Mouse (Mus musculus) liver, adult 2 months (tissue): Measurements from ENCODE around the gene Fars2. TPM values are rescaled to one million over a fixed set of nuclear protein-coding genes. Genes with fewer than 3 reads are reported as not detected.
A peak's percentile ranks its signal among the peaks of the same experiment; 100 is the strongest.

Source experiments
- DNase-seq: peaks from one replicate; pipeline ENCODE4 v3.0.0-alpha.2; 2011; ENCODE audit warnings: low read depth, low spot score; ENCODE audit errors: extremely low read depth
- H3K27ac ChIP-seq: fragments of 200-500 bp; replicated peaks from 2 replicates; pipeline ENCODE4 v1.5.1; 2012; ENCODE audit warnings: low read depth, mild to moderate bottlenecking, control low read depth, inconsistent platforms, low read length; ENCODE audit not compliant: insufficient read depth
- H3K27me3 ChIP-seq: fragments of 200-500 bp; 2 replicates; pipeline ENCODE4 v1.6.1; 2012; ENCODE audit warnings: mild to moderate bottlenecking, moderate library complexity, low read length, inconsistent platforms; ENCODE audit not compliant: control insufficient read depth, insufficient read depth
- H3K36me3 ChIP-seq: fragments of 200-500 bp; 2 replicates; pipeline ENCODE4 v1.6.1; 2012; ENCODE audit warnings: low read length, inconsistent platforms; ENCODE audit not compliant: control insufficient read depth, insufficient read depth
- H3K4me1 ChIP-seq: fragments of 200-500 bp; 2 replicates; pipeline ENCODE4 v1.6.1; 2011; ENCODE audit warnings: low read length; ENCODE audit not compliant: control insufficient read depth, insufficient read depth
- H3K4me3 ChIP-seq: fragments of 200-500 bp; 2 replicates; pipeline ENCODE4 v1.5.1; 2011; ENCODE audit warnings: low read depth, mild to moderate bottlenecking, control low read depth, low read length, moderate library complexity; ENCODE audit not compliant: insufficient read depth
- H3K79me2 ChIP-seq: fragments of 200-500 bp; 2 replicates; pipeline ENCODE4 v1.6.1; 2012; ENCODE audit warnings: inconsistent platforms, mild to moderate bottlenecking, low read length, moderate library complexity; ENCODE audit not compliant: control insufficient read depth, insufficient read depth
- H3K9ac ChIP-seq: fragments of 200-500 bp; 2 replicates; pipeline ENCODE4 v1.6.1; 2012; ENCODE audit warnings: low read depth, mild to moderate bottlenecking, control low read depth, inconsistent platforms, low read length
- CTCF ChIP-seq: fragments of 200-500 bp; IDR thresholded peaks from 2 replicates; pipeline ENCODE4 v1.5.1; 2011; ENCODE audit warnings: low read depth, low read length, control low read depth
- POLR2A ChIP-seq: fragments of 200-500 bp; IDR thresholded peaks from 2 replicates; pipeline ENCODE4 v1.6.1; 2011; ENCODE audit warnings: low read length, control low read depth; ENCODE audit not compliant: insufficient read depth; ENCODE audit errors: extremely low read depth
- WGBS: fragments of 180-500 bp; shearing (Covaris S2); methylation state at CpG from one replicate; pipeline ENCODE4 v1.1.7; 2018; 5-methylcytosine and 5-hydroxymethylcytosine counted together
- polyA plus RNA-seq: library from polyadenylated mRNA; depleted of rRNA; stranded (reverse); fragments of >200 nt; gene quantifications from 2 replicates; pipeline ENCODE4 v1.2.3, GENCODE M21; 2012
- total RNA-seq: library from RNA; depleted of rRNA; stranded (reverse); fragments of >200 nt; gene quantifications from 2 replicates; pipeline ENCODE4 v1.2.3, GENCODE M21; 2014

Gene Fars2
- total and polyA plus RNA-seq, 2 experiments, result 47.1 to 58.4 TPM

DNA sequence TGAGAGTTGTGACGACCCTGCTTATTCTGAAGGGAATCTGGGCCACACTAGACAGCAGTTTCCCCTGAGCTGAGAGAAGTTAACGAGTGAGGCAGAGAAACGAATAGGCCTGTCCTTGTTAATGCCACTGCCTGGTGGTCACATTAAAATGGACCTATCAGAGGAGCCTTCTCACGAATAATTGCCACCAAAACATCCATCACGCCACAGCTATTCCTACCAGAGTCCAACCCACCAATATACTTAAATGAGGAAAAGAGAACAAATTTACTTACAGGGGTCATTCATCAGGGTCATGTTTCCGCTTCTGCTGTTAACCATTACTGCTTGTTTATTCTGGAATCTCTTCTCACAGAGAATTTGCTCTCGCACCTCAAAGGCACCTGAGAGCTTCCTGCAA is 531.0 kb downstream of the Fars2 start:
- no peak overlapping the region for H3K4me3 ChIP-seq
- H3K36me3 ChIP-seq, result no peaks in the 10 kb centered on the region
- no peak for TF ChIP-seq CTCF
- H3K4me1 ChIP-seq, result peaks cover 3% of the 10 kb centered on the region; the same call in 1 of the 2 replicates
- H3K9ac ChIP-seq, result no peak overlapping the region
- H3K27ac ChIP-seq, result no peak overlapping the region
- H3K27me3 ChIP-seq, result no peaks in the 10 kb centered on the region
- peak; percentile 45 for DNase-seq
- 29% methylated on average over 7 of the region's 7 CpGs for WGBS
- H3K79me2 ChIP-seq, result no peaks in the 10 kb centered on the region

DNA sequence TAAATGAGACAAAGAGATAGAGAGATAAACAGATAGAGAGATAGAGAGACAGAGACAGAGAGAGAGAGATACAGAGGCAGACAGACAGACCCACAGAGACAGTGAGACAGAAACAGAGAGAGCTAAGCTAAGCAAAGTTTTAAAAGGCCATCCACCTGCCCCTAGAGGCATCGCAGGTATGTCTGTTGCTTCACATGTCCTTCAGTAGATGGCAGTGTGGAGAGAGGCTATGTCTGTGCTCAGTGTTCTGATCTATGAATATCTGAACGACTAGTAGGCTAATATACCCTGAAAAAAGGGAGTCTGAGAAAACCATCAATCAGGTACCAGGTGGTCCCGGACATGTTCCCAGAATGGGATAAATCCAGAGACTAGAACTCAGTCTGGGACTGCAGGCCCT is 537.0 kb downstream of the Fars2 start:
- H3K4me3 ChIP-seq, result no peak overlapping the region
- H3K27ac ChIP-seq, result no peak overlapping the region
- TF ChIP-seq CTCF, result peak; percentile 41; the same call in 1 of the 2 replicates
- TF ChIP-seq POLR2A, result no peak
- H3K79me2 ChIP-seq, result no peaks in the 10 kb centered on the region
- no peaks in the 10 kb centered on the region for H3K27me3 ChIP-seq
- DNase-seq, result peak; percentile 53
- H3K36me3 ChIP-seq, result no peaks in the 10 kb centered on the region
- H3K4me1 ChIP-seq, result peaks cover 2% of the 10 kb centered on the region; the same call in 1 of the 2 replicates
- 65% methylated on average over 3 of the region's 3 CpGs for WGBS
- no peak overlapping the region for H3K9ac ChIP-seq

- TF ChIP-seq CTCF, result no peak
- no peak for TF ChIP-seq POLR2A
- no peak overlapping the region for H3K27ac ChIP-seq
- WGBS, result 55% methylated on average over 1 of the region's 1 CpGs
- peak; percentile 54 for DNase-seq
- H3K36me3 ChIP-seq, result no peaks in the 10 kb centered on the region
- H3K4me3 ChIP-seq, result no peak overlapping the region
- H3K9ac ChIP-seq, result no peak overlapping the region
- H3K4me1 ChIP-seq, result peaks cover 8% of the 10 kb centered on the region
- H3K79me2 ChIP-seq, result no peaks in the 10 kb centered on the region
- no peaks in the 10 kb centered on the region for H3K27me3 ChIP-seq
Measured at GRCm38 (mm10) chr13:36679345-36679744, 562.1 kb downstream of the Fars2 start.

DNA sequence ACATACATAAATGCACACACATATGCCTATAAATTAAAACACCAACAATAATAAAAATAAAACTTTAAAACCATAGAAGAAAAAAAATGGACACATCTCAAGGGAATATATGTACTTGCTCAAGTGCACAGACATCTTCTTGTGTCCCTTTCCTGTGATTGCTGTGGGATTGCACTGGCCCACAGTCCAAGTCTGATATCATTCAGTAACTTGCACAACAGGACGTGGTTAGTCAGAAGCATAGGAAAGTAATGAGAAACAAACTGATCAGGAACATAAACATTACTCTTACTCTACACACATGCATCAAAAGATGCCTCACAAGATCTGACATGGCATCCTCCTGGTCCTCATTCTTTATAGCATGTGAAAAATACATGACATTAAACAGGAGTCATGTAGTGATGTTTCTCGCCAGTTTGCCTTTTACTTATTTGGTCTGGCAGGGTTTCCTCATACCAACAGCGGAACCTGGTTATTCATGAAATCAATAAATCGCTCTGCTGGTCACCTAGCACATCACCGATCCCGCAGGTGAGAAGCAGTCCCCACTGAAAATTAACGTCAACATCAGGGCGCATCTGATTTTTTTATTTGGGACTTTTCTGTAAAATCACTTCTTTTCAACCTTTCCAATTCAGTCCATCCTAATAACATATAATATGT is 563.6 kb downstream of the Fars2 start:
- WGBS, result 22% methylated on average over 8 of the region's 8 CpGs
- peak overlapping the region; percentile 71 for H3K27ac ChIP-seq
- no peak for TF ChIP-seq CTCF
- no peak for TF ChIP-seq POLR2A

DNA sequence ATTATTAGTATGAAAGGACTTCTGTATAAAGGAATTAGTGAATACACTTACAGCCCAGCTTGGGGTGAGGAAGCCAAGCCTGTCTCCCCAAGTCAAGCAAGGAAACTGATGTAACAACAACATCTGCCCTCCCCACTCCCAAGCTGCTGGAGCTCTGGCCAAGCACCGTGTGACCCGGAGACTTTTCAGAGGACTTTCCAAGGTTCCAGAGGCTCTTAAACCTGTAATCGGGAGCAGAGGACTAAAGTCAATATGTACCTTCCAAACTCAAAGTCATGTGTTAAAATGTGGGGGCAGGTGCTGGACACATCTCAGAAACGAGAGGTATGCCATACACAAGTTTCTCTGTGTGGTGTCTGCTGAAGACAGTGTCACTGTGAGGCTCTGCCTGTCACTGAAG is 566.4 kb downstream of the Fars2 start:
- H3K79me2 ChIP-seq, result no peaks in the 10 kb centered on the region
- no peak overlapping the region for H3K4me3 ChIP-seq
- H3K27ac ChIP-seq, result 0 out of 2 replicates have a peak overlapping the region, but pooled peaks have one; percentile 26
- TF ChIP-seq CTCF, result no peak
- TF ChIP-seq POLR2A, result no peak
- peak; percentile 76 for DNase-seq
- peaks cover 8% of the 10 kb centered on the region for H3K4me1 ChIP-seq
- H3K27me3 ChIP-seq, result no peaks in the 10 kb centered on the region
- no peak overlapping the region for H3K9ac ChIP-seq
- 15% methylated on average over 4 of the region's 4 CpGs for WGBS
- H3K36me3 ChIP-seq, result no peaks in the 10 kb centered on the region

More for the DNA sequence above, 563.6 kb downstream of the Fars2 start:
- H3K36me3 ChIP-seq, result no peaks in the 10 kb centered on the region
- no peak overlapping the region for H3K4me3 ChIP-seq
- DNase-seq, result peak; percentile 89
- H3K27me3 ChIP-seq, result no peaks in the 10 kb centered on the region
- peaks cover 8% of the 10 kb centered on the region for H3K4me1 ChIP-seq
- H3K9ac ChIP-seq, result no peak overlapping the region
- H3K79me2 ChIP-seq, result no peaks in the 10 kb centered on the region

DNA sequence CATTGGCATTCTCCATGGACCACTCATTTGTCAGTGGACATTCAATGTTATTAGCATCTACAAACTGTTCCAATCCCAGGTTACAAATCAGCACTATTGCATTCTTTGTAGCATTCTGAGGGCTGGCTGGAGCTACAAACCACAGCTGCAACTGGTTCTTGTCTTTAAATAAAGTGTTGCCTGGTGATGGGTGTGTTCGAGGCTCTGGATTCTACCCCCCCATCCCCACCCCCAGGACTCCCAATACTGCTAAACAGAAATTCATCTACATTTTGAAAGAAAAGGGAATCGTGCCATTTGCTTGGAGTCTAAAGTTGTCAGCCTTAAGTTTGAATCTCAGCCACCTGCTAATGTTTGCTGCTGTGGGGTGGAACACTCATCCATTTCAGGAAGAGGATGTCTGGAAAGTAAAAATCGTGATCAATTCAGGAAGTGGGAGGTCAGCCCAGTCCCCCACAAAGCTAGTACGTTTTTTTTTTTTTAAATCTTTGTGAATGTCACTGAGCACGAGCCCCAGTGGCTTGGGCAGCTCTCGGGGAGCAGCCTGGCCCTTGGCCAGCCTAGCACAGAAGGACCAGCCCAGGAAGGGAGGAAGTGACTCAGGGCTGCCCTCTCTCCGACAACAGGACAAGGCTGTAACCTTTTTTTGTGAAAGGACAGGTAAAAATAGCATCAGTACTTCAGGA is 578.4 kb downstream of the Fars2 start:
- Histone ChIP-seq H3K27ac (peak overlapping the region; percentile 59), H3K27me3 (no peaks in the 10 kb centered on the region), H3K4me1 (peaks cover 2% of the 10 kb centered on the region; the same call in 1 of the 2 replicates), H3K36me3 (no peaks in the 10 kb centered on the region), H3K79me2 (no peaks in the 10 kb centered on the region), H3K9ac (no peak overlapping the region), H3K4me3 (no peak overlapping the region)
- TF ChIP-seq CTCF, result no peak
- TF ChIP-seq POLR2A, result no peak
- 45% methylated on average over 7 of the region's 7 CpGs for WGBS
- no peak for DNase-seq
